In genomic region chr2:170128461-170129247, GRCm38 (mm10) we compare ENCODE assay signal across 8 mouse cellular contexts. TPM values are rescaled to one million over a fixed set of nuclear protein-coding genes. Genes with fewer than 3 reads are reported as not detected.
DNase-seq lines count a peak whose midpoint lies in the region; ATAC-seq and TF ChIP-seq lines count a peak whose summit lies in the region.

No protein-coding gene starts in this region.

- peaks cover 79% of the 10 kb centered on the region for H3K4me1 ChIP-seq in forebrain, embryonic 10.5 days
- no peaks in the 10 kb centered on the region for H3K4me1 ChIP-seq in forebrain, postnatal 0 days (ENCODE audit: insufficient read depth)

- H3K9ac ChIP-seq in forebrain, postnatal 0 days, result no peak overlapping the region

- ATAC-seq in forebrain, postnatal 0 days, result no peak

- peaks cover 3% of the 10 kb centered on the region; the same call in 1 of the 2 replicates for H3K27me3 ChIP-seq in forebrain, embryonic 10.5 days (ENCODE audit: poor library complexity, severe bottlenecking)
- H3K27me3 ChIP-seq in forebrain, postnatal 0 days (ENCODE audit: insufficient read depth, low read length), result no peaks in the 10 kb centered on the region

- H3K9me3 ChIP-seq in forebrain, embryonic 10.5 days, result no peaks in the 10 kb centered on the region
- no peaks in the 10 kb centered on the region for H3K9me3 ChIP-seq in forebrain, postnatal 0 days (ENCODE audit: low read length)

- DNase-seq in forebrain, embryonic 10.5 days (ENCODE audit: extremely low spot score, low spot score), result no peak
- no peak for DNase-seq in forebrain, postnatal 0 days
- DNase-seq in thymus, postnatal 25 days, result peak; percentile 34
- DNase-seq in thymus, postnatal 36 days, result no peak
- DNase-seq in liver, result peak; percentile 85
- no peak for DNase-seq in left cerebral cortex, adult 11 months (ENCODE audit: low spot score)
- DNase-seq in cerebellum, adult 9-10 months, result no peak
- DNase-seq in gastrocnemius, postnatal 10 days, result no peak

- peaks cover 20% of the 10 kb centered on the region for H3K36me3 ChIP-seq in forebrain, embryonic 10.5 days (replicated peaks)
- no peaks in the 10 kb centered on the region for H3K36me3 ChIP-seq in forebrain, postnatal 0 days (ENCODE audit: insufficient read depth)

- no peak overlapping the region for H3K4me2 ChIP-seq in forebrain, postnatal 0 days (ENCODE audit: low read depth)

- no peak for TF ChIP-seq CTCF in forebrain, postnatal 0 days (IDR thresholded peaks at IDR 0.05; ENCODE audit: low read depth)

- H3K4me3 ChIP-seq in forebrain, embryonic 10.5 days, result peak overlapping the region; percentile 92
- no peak overlapping the region for H3K4me3 ChIP-seq in forebrain, postnatal 0 days (ENCODE audit: low read depth, low read length)

- WGBS in forebrain, embryonic 10.5 days, result 19% methylated on average over 7 of the region's 7 CpGs
- WGBS in forebrain, postnatal 0 days, result 28% methylated on average over 7 of the region's 7 CpGs

- H3K27ac ChIP-seq in forebrain, embryonic 10.5 days, result peak overlapping the region; percentile 100
- H3K27ac ChIP-seq in forebrain, postnatal 0 days (ENCODE audit: low read depth, low read length), result no peak overlapping the region

RNA-seq across cellular contexts. Expression of gene Zfp217, which starts 19.2 kb away (rescaled TPM):
- polyA plus RNA-seq in forebrain, embryonic 10.5 days (2016; fragmentation: Nextera tagmentation; extraction: Ambion mirVana), result 3.4 and 4.1 TPM in 2 replicates
- total RNA-seq in forebrain, postnatal 0 days (2014; rRNA removed), result 3.3 and 3.5 TPM in 2 replicates
- polyA plus RNA-seq in forebrain, postnatal 0 days (2015; fragmentation: Nextera tagmentation; extraction: Ambion mirVana), result 0.28 and 0.64 TPM in 2 replicates
- total RNA-seq in gastrocnemius, postnatal 10 days (2021), result 10 to 100 TPM; 10.0 to 12.5 TPM

Comparison
In these comparisons a context has a peak if more than half of its experiments do, and no peak if none do; other contexts are left out.
1. DNase-seq: peak in thymus, postnatal 25 days (single experiment) and liver (single experiment); none in forebrain, embryonic 10.5 days (single experiment), forebrain, postnatal 0 days (single experiment), thymus, postnatal 36 days (0 of 2), left cerebral cortex, adult 11 months (single experiment), cerebellum, adult 9-10 months (single experiment) and gastrocnemius, postnatal 10 days (single experiment).